Mouse (Mus musculus): ENCODE measurements around the gene Ptprd. TPM values are rescaled to one million over a fixed set of nuclear protein-coding genes. Genes with fewer than 3 reads are reported as not detected.

Gene Ptprd
- total and polyA plus RNA-seq, 3 experiments = not detected

DNA sequence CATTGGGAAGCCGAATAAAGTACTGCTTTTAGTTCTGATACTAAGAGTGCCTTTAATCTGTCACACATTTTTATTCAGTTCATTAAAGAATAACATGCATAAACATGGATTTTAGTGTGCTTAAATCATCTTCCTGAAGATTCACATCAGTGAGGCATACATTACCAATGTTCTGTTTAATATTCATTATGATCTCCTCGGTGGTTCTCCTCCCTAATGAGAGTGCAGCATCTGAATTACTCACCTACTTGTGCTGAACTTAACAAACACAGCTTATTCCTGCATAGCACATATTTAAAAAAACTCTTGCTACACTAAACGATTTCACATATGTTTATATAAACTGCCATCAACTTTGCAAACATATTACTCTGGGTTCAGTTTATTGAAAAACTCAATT, 698.7 kb downstream of the Ptprd start:
- H3K36me3 ChIP-seq (ENCODE audit: control insufficient read depth in 1 of 2, insufficient read depth in 2 of 2, low read length in 2 of 2) = no peaks in the 10 kb centered on the region
- no peaks in the 10 kb centered on the region for H3K4me1 ChIP-seq (ENCODE audit: control insufficient read depth in 1 of 2, insufficient read depth in 2 of 2, low read length in 2 of 2)
- no peaks in the 10 kb centered on the region for H3K27me3 ChIP-seq (ENCODE audit: control insufficient read depth in 1 of 2, insufficient read depth in 2 of 2, low read length in 2 of 2)
- no peaks in the 10 kb centered on the region for H3K79me2 ChIP-seq (ENCODE audit: control insufficient read depth, insufficient read depth, low read length, poor library complexity)
- no peak overlapping the region for H3K9ac ChIP-seq (ENCODE audit: control insufficient read depth, low read depth, low read length, poor library complexity, severe bottlenecking)
- no peaks in the 10 kb centered on the region for H3K9me3 ChIP-seq (replicated peaks; ENCODE audit: insufficient read depth, low read length)
- no peak for DNase-seq (ENCODE audit: low read depth, low spot score)
- H3K4me3 ChIP-seq (ENCODE audit: control insufficient read depth in 1 of 2, insufficient read depth in 1 of 2, low read depth in 2 of 2, low read length in 2 of 2) = no peak overlapping the region
- TF ChIP-seq POLR2A (IDR thresholded peaks at IDR 0.05; ENCODE audit: control insufficient read depth in 1 of 2, insufficient read depth in 1 of 2, low read depth in 1 of 2, low read length in 2 of 2, poor library complexity in 1 of 2) (no peak), ZMIZ1 (IDR thresholded peaks at IDR 0.05; ENCODE audit: low read depth, low read length) (no peak), MYC (IDR thresholded peaks at IDR 0.05; ENCODE audit: low read depth, low read length) (no peak), MEF2A (IDR thresholded peaks at IDR 0.05; ENCODE audit: extremely low read depth, insufficient replicate concordance, low read depth, low read length, poor library complexity, severe bottlenecking) (no peak), ZKSCAN1 (IDR thresholded peaks at IDR 0.05; ENCODE audit: low read depth, low read length) (no peak), ZC3H11A (IDR thresholded peaks at IDR 0.05; ENCODE audit: low read depth, low read length) (no peak), RCOR1 (IDR thresholded peaks at IDR 0.05; ENCODE audit: low read depth, low read length) (no peak), POLR2AphosphoS2 (IDR thresholded peaks at IDR 0.05; ENCODE audit: low read length) (no peak), CHD2 (IDR thresholded peaks at IDR 0.05; ENCODE audit: low read length) (no peak), CTCF (IDR thresholded peaks at IDR 0.05 in 2 of 3, conservative IDR thresholded peaks at IDR 0.05 in 1 of 3; ENCODE audit: control insufficient read depth in 1 of 3, insufficient read depth in 1 of 3, low read depth in 2 of 3, low read length in 3 of 3, poor library complexity in 1 of 3, severe bottlenecking in 1 of 3) (no peak), MYB (IDR thresholded peaks at IDR 0.05; ENCODE audit: low read depth, low read length) (no peak), MAZ (IDR thresholded peaks at IDR 0.05; ENCODE audit: low read depth, low read length) (no peak)
- H3K27ac ChIP-seq (ENCODE audit: control insufficient read depth, low read depth, low read length) = no peak overlapping the region

DNA sequence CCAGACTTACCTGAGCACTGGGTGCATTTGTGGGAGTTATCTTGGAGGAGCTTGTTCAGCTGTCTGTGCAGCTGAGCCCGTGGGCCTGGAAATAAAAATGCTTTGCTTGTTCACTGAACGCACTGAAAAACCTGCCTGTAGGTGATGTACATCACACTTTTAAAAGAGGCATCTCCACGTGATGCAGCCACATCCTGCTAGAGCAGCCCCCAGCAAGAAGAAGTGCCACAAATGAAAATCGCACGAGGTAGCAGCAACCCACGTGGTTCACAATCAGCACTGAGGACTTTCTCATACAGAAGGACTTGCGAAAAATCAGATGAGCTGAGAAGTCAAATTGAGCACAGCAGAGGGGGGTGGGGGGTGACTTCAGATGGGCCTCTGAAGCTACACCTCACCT, 757.7 kb downstream of the Ptprd start:
- TF ChIP-seq USF1 (IDR thresholded peaks at IDR 0.05; ENCODE audit: low read depth, low read length) (no peak), ZNF384 (IDR thresholded peaks at IDR 0.05; ENCODE audit: low read depth, low read length) (no peak), GABPA (IDR thresholded peaks at IDR 0.05; ENCODE audit: low read depth, low read length) (no peak), MAX (IDR thresholded peaks at IDR 0.05; ENCODE audit: low read length) (no peak), UBTF (IDR thresholded peaks at IDR 0.05; ENCODE audit: borderline replicate concordance, insufficient read depth, low read depth, low read length) (no peak), ZMIZ1 (IDR thresholded peaks at IDR 0.05; ENCODE audit: low read depth, low read length) (no peak)
- Histone ChIP-seq H3K4me3 (ENCODE audit: control insufficient read depth in 1 of 2, insufficient read depth in 1 of 2, low read depth in 2 of 2, low read length in 2 of 2) (no peak overlapping the region), H3K4me1 (ENCODE audit: control insufficient read depth in 1 of 2, insufficient read depth in 2 of 2, low read length in 2 of 2) (no peaks in the 10 kb centered on the region)

More for the DNA sequence above, 757.7 kb downstream of the Ptprd start:
- Histone ChIP-seq H3K9me3 (replicated peaks; ENCODE audit: insufficient read depth, low read length) (no peaks in the 10 kb centered on the region), H3K27me3 (ENCODE audit: control insufficient read depth in 1 of 2, insufficient read depth in 2 of 2, low read length in 2 of 2) (no peaks in the 10 kb centered on the region), H3K79me2 (ENCODE audit: control insufficient read depth, insufficient read depth, low read length, poor library complexity) (no peaks in the 10 kb centered on the region), H3K9ac (ENCODE audit: control insufficient read depth, low read depth, low read length, poor library complexity, severe bottlenecking) (no peak overlapping the region), H3K36me3 (ENCODE audit: control insufficient read depth in 1 of 2, insufficient read depth in 2 of 2, low read length in 2 of 2) (no peaks in the 10 kb centered on the region), H3K27ac (ENCODE audit: control insufficient read depth, low read depth, low read length) (no peak overlapping the region)
- DNase-seq (ENCODE audit: low read depth, low spot score) = no peak

Data from MEL (cell line).